Mouse (Mus musculus) heart, embryonic 13.5 days (tissue): Measurements from ENCODE around the gene Eefsec. TPM values are rescaled to one million over a fixed set of nuclear protein-coding genes. Genes with fewer than 3 reads are reported as not detected.

Source experiments
- ATAC-seq: fragments of 200-750 bp; cut with Nextera tagmentation; 2 replicates; pipeline ENCODE4 v1.8.0; 2017; ENCODE audit warnings: moderate TSS enrichment; ENCODE audit not compliant: insufficient number of reproducible peaks, low FRiP score, low TSS enrichment; ENCODE audit errors: extremely low read depth
- H3K27ac ChIP-seq: fragments of 300-500 bp; sonication (generic); replicated peaks from 2 replicates; pipeline ENCODE4 v1.5.1; 2015; ENCODE audit warnings: moderate library complexity, mild to moderate bottlenecking, inconsistent platforms
- H3K27me3 ChIP-seq: fragments of 300-500 bp; sonication (generic); replicated peaks from 2 replicates; pipeline ENCODE4 v1.6.1; 2015; ENCODE audit warnings: mild to moderate bottlenecking, inconsistent platforms
- H3K36me3 ChIP-seq: fragments of 300-500 bp; sonication (generic); 2 replicates; pipeline ENCODE4 v1.6.1; 2015; ENCODE audit warnings: mild to moderate bottlenecking, inconsistent platforms
- H3K4me1 ChIP-seq: fragments of 300-500 bp; sonication (generic); 2 replicates; pipeline ENCODE4 v1.6.1; 2015; ENCODE audit warnings: inconsistent platforms
- H3K4me2 ChIP-seq: fragments of 300-500 bp; sonication (generic); 2 replicates; pipeline ENCODE4 v1.6.1; 2015; ENCODE audit warnings: inconsistent platforms, mild to moderate bottlenecking, moderate library complexity
- H3K4me3 ChIP-seq: fragments of 300-500 bp; sonication (generic); 2 replicates; pipeline ENCODE4 v1.5.1; 2015; ENCODE audit warnings: moderate library complexity, mild to moderate bottlenecking, inconsistent platforms
- H3K9ac ChIP-seq: fragments of 300-500 bp; sonication (generic); 2 replicates; pipeline ENCODE4 v1.6.1; 2015; ENCODE audit warnings: inconsistent platforms, mild to moderate bottlenecking, moderate library complexity
- H3K9me3 ChIP-seq: fragments of 300-500 bp; sonication (generic); 2 replicates; pipeline ENCODE4 v1.6.1; 2016; ENCODE audit warnings: inconsistent platforms
- WGBS: fragments of 180-500 bp; shearing (Covaris S2); methylation state at CpG from one replicate; pipeline ENCODE4 v1.1.7; 2015; ENCODE audit warnings: mixed read lengths; 5-methylcytosine and 5-hydroxymethylcytosine counted together
- polyA plus RNA-seq: library from polyadenylated mRNA; unstranded; fragments of >200 nt; fragmentation: Nextera tagmentation; extraction: Ambion mirVana; gene quantifications from 2 replicates; pipeline ENCODE4 v1.2.1, GENCODE M21; 2015

Gene Eefsec
- polyA plus RNA-seq = 16.5 and 18.6 TPM in 2 replicates

DNA sequence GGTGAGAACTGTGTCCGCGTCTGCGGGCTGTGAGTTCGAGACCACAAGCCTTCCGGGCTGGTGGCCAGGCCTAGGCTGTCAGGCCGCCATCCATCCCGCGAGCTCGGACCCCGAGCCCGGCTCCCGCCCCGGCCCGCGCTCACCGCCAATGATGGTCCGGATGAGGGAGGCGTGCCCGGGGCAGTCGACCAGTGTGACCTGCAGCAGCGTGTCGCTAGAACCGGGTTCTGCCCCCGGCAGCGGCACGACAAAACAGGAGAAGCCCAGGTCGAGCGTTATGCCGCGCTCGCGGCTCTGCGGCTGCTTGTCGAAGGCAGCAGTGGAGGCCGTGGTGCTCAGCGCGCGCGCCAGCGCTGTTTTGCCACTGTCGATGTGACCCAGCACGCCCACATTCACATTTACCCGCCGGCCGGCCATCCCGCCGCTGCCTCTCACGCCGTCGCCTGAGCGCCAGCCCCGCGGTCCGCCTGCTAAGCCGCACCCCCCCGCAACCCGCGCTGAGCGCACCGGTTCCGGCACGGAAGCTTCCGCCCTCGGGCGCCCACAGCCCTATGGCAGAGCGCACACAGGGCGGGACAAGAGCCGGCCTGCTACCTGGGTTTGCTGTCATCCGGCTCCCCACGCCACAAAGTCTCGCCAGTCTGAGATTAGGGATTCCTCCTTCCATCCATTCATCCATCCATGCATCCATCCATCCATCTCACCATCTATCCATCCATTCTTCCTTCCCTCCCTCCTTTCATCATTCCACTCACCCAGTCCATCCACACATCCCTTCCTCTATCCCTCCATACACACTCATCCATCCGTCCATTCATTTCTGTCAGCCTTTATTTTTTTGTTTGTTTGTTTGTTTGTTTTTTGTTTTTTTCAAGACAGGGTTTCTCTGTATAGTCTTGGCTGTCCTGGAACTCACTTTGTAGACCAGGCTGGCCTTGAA lies at the start of gene Eefsec:
Gene Eefsec (minus strand): TSS at position 477 of the 940 bp plus-strand sequence.
- H3K27ac ChIP-seq = peak within 1 kb of the TSS; percentile 65; the same call in 1 of the 2 replicates

DNA sequence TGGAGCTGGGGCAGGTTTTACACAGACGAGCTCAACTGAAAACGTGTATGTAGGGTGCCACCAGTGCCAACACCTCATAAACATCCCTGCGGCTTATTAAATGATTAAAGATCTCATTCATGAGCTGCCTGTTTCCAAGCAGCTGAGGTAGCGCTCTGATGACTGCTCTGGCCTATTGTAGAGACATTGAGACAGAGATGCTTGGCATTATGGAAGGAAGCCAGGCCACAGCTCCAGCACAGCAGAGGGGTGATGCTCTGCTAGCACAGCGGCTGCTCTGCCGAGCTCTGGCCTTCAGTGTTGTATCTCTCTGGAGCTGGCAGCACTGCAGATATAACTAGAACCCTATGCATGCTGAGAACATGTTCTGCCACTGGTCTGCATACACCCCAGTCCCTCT lies 47.4 kb upstream of the Eefsec start:
- no peak for ATAC-seq
- H3K9me3 ChIP-seq = no peaks in the 10 kb centered on the region
- peaks cover 75% of the 10 kb centered on the region for H3K36me3 ChIP-seq
- no peak overlapping the region for H3K9ac ChIP-seq
- H3K27me3 ChIP-seq = no peaks in the 10 kb centered on the region
- H3K4me2 ChIP-seq = no peak overlapping the region
- no peaks in the 10 kb centered on the region; the same call in 1 of the 2 replicates for H3K4me1 ChIP-seq
- 88% methylated on average over 6 of the region's 6 CpGs for WGBS
- H3K4me3 ChIP-seq = no peak overlapping the region
- H3K27ac ChIP-seq = no peak overlapping the region

More for the DNA sequence above, at the start of gene Eefsec:
- under 1% methylated on average over 72 of the region's 72 CpGs for WGBS
- Histone ChIP-seq H3K27me3 (peaks cover 11% of the 10 kb centered on the region), H3K4me3 (peak within 1 kb of the TSS; percentile 91), H3K4me1 (peaks cover 17% of the 10 kb centered on the region), H3K9me3 (no peaks in the 10 kb centered on the region), H3K4me2 (peak within 1 kb of the TSS; percentile 92), H3K36me3 (no peaks in the 10 kb centered on the region), H3K9ac (peak within 1 kb of the TSS; percentile 90)
- peak; percentile 66; the same call in 1 of the 2 replicates for ATAC-seq

DNA sequence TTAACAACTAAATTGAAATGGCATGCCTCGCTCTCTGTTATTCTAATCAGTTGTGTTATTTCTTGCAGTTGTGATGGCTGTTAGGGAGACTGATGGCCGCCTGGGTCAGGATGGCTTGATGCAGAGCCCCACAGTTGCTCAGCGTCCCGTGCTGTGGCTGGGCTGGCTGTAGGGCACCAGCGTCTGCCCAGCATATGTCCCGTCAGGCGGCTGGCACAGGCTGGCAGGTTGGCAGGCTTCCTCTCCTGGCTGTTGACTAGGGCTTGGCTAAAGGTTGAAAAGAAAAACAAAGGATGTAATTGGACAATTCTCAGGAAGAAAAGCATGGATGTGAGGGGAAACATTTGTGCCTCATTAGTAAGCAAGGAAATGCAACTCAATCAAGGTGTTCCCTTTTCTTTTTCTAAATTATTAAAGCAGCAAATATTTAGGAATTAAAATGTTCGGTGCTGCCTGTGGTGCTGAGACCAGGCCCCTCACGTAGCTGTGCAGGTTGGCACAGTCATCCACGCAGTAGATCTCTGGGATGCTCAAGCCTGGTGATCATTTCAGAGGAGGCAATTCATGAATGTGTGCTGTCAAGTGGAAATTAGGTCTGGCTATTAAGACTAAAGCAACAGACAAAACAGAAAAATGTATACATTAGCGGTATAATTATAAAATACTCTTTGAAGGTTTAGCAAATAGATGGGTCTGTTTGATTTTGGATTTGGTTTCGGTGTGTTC lies 44.5 kb upstream of the Eefsec start:
- H3K4me3 ChIP-seq = no peak overlapping the region
- H3K4me1 ChIP-seq = no peaks in the 10 kb centered on the region
- WGBS = 93% methylated on average over 12 of the region's 12 CpGs
- H3K36me3 ChIP-seq = peaks cover 78% of the 10 kb centered on the region
- no peak overlapping the region for H3K9ac ChIP-seq
- no peak overlapping the region for H3K27ac ChIP-seq
- H3K9me3 ChIP-seq = no peaks in the 10 kb centered on the region
- H3K4me2 ChIP-seq = no peak overlapping the region
- H3K27me3 ChIP-seq = no peaks in the 10 kb centered on the region
- ATAC-seq = no peak

DNA sequence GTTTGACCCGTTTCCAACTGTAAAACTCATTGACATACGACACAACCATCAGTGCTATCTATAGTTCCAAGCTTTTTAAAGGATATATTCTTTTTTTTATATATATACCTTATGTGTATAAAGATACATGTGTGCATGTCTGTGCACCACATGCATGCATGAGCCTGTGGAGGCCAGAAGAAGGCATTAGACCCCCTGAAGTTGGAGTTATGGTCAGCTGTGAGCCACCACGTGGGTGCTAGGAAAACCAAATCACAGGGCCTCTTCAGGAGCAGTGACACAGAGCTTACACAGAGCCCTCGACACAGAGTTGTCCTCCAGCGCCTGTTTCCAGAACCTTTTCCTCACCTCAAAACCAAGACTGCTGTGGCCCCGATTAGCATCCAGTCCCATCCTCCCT lies 43.5 kb upstream of the Eefsec start:
- Histone ChIP-seq H3K9ac (no peak overlapping the region), H3K36me3 (peaks cover 84% of the 10 kb centered on the region), H3K9me3 (no peaks in the 10 kb centered on the region), H3K4me3 (no peak overlapping the region), H3K27me3 (no peaks in the 10 kb centered on the region), H3K4me1 (no peaks in the 10 kb centered on the region), H3K27ac (no peak overlapping the region), H3K4me2 (no peak overlapping the region)
- no peak for ATAC-seq
- WGBS = 73% methylated on average over 6 of the region's 6 CpGs

DNA sequence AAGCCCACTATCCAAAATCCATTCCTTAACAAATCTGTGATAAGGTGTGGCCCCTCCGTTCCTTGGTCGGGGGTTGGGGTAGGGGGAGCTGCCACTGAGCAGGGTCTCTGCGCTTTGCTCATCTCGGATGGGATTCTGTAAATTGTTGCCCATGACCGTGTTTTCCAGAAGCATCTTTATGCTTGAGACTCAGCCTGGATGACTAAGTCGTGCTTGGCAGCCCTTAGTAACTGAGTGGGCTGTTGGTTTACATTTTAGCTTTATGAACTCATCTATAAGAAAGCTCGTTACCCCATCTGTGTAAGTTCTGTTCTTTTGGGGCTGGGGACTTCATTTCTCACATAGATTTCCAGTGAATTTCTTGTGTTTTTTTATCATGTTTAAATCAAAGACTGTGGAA lies 42.7 kb upstream of the Eefsec start:
- WGBS = 82% methylated on average over 7 of the region's 7 CpGs
- peaks cover 91% of the 10 kb centered on the region for H3K36me3 ChIP-seq

DNA sequence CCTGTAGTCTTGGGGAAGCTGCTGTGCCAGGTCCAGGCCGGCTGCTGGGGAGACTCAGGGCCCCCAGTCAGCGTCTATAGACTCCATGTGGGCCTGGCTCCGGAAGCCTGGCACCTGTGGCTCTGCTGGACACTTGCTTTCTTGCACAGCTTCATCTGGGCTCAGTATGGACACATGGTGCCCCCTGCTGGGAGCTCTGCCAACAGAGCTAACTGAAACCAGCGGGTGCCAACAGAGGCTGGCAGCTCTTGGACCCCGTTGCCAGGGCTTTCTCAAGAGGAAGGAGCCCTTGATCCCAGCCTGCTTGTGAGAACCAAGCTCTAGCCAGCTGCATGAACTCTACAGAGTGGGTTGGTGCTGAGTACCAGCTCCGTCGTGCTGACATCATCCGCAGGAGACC lies 40.6 kb upstream of the Eefsec start:
- Histone ChIP-seq H3K27ac (no peak overlapping the region), H3K27me3 (no peaks in the 10 kb centered on the region), H3K9ac (no peak overlapping the region), H3K4me3 (no peak overlapping the region), H3K9me3 (no peaks in the 10 kb centered on the region), H3K4me2 (no peak overlapping the region), H3K4me1 (peaks cover 13% of the 10 kb centered on the region), H3K36me3 (peaks cover 89% of the 10 kb centered on the region)
- 87% methylated on average over 8 of the region's 8 CpGs for WGBS
- no peak for ATAC-seq

More for the DNA sequence above, 42.7 kb upstream of the Eefsec start:
- no peak overlapping the region for H3K27ac ChIP-seq
- no peak overlapping the region for H3K4me3 ChIP-seq
- H3K4me1 ChIP-seq = no peaks in the 10 kb centered on the region
- no peaks in the 10 kb centered on the region for H3K27me3 ChIP-seq
- no peak for ATAC-seq
- no peaks in the 10 kb centered on the region for H3K9me3 ChIP-seq
- H3K9ac ChIP-seq = no peak overlapping the region
- no peak overlapping the region for H3K4me2 ChIP-seq

DNA sequence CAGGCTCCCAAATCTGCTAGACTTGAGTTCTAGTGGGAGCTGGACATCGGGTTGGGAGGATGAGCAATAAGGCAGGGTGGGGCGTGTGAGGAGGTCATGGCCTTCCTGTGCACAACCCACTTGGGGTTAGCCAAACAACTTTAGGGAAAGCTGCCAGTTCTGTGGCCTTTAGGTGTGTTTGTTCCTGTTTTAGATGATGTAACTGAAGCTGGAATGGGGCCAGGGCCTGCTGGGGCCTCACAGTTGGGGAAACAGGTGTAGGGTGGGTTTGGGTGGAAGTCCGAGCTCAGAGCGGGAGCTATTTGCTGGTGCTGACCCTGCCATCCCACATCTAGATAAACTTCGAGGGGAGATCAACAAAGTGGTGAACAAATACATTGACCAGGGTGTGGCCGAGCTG lies 39.0 kb upstream of the Eefsec start:
- 85% methylated on average over 6 of the region's 6 CpGs for WGBS
- ATAC-seq = no peak
- H3K9ac ChIP-seq = no peak overlapping the region
- no peaks in the 10 kb centered on the region for H3K9me3 ChIP-seq
- H3K4me1 ChIP-seq = peaks cover 21% of the 10 kb centered on the region
- no peak overlapping the region for H3K4me3 ChIP-seq
- no peaks in the 10 kb centered on the region for H3K27me3 ChIP-seq
- H3K4me2 ChIP-seq = no peak overlapping the region
- H3K36me3 ChIP-seq = peaks cover 88% of the 10 kb centered on the region
- no peak overlapping the region for H3K27ac ChIP-seq

DNA sequence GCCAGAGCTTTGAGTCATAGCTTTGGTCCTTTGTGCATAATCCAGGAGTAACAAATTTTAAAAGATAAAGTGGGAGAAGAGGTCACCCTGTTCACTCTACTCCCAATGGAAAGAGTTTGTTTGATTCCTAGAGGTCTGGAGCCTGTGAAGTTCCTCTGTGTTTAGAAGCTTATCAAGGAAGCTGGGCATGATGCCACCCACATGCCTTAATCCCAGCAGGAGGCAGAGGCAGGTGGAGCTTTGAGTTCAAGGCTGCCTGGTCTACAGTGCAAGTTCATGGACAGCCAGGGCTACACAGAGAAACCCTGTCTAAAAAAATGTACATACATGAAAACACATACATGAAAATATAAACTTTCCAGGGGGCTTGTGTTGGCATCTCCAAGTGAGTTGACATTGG lies 37.6 kb upstream of the Eefsec start:
- H3K4me3 ChIP-seq = no peak overlapping the region
- H3K4me2 ChIP-seq = no peak overlapping the region
- H3K27ac ChIP-seq = no peak overlapping the region
- H3K36me3 ChIP-seq = peaks cover 96% of the 10 kb centered on the region
- ATAC-seq = no peak
- no peak overlapping the region for H3K9ac ChIP-seq
- H3K9me3 ChIP-seq = no peaks in the 10 kb centered on the region
- H3K27me3 ChIP-seq = no peaks in the 10 kb centered on the region
- H3K4me1 ChIP-seq = peaks cover 26% of the 10 kb centered on the region

DNA sequence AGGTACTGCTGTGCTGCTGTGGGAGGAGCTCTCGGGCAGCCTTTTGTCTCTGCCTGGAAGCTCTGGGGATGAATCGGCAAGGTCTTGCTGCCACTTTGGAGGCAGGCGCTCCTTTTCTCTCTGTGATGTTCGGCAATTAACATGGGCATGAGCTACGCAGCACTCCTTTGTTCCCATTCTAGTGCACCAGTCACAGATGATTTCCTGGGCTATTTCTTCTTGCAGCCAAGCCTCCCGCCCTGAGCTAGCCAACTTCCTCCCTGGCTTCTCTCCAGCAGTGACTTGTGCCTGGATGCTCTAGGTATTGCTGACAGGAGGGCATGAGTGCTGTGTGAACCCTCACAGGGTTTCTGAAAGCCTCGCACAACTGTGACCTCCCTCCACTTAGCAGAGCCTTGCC lies 36.8 kb upstream of the Eefsec start:
- WGBS = 72% methylated on average over 7 of the region's 7 CpGs
- Histone ChIP-seq H3K9me3 (no peaks in the 10 kb centered on the region), H3K9ac (peak overlapping the region; percentile 5; the same call in 1 of the 2 replicates), H3K4me3 (no peak overlapping the region), H3K27me3 (no peaks in the 10 kb centered on the region), H3K27ac (peak overlapping the region; percentile 39; the same call in 1 of the 2 replicates), H3K4me1 (peaks cover 26% of the 10 kb centered on the region), H3K36me3 (peaks cover 94% of the 10 kb centered on the region), H3K4me2 (no peak overlapping the region)
- ATAC-seq = no peak

DNA sequence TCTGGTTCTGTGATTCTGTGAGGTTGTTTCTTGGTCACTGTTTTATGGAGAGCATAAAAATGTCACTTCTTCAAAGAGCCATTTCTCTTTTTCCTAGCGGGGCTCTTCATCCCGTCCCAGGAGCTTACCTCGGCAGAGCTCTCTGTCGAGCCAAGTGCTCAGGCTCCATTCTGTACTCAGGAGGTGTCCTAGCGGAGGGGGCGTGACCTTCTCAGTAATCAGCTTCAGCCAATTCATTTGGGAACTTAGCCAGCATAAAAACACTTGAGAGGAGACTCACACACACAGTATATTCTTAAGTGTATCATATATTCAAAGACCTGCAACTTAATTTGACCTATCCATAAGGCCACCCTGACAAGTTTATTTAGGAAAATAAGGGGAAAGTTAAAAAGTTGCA lies 34.1 kb upstream of the Eefsec start:
- peaks cover 93% of the 10 kb centered on the region for H3K36me3 ChIP-seq
- no peak overlapping the region for H3K27ac ChIP-seq
- H3K27me3 ChIP-seq = no peaks in the 10 kb centered on the region
- no peak overlapping the region for H3K4me2 ChIP-seq
- no peaks in the 10 kb centered on the region for H3K9me3 ChIP-seq
- H3K9ac ChIP-seq = no peak overlapping the region
- peaks cover 34% of the 10 kb centered on the region for H3K4me1 ChIP-seq
- WGBS = 54% methylated on average over 6 of the region's 6 CpGs
- H3K4me3 ChIP-seq = no peak overlapping the region
- no peak for ATAC-seq

DNA sequence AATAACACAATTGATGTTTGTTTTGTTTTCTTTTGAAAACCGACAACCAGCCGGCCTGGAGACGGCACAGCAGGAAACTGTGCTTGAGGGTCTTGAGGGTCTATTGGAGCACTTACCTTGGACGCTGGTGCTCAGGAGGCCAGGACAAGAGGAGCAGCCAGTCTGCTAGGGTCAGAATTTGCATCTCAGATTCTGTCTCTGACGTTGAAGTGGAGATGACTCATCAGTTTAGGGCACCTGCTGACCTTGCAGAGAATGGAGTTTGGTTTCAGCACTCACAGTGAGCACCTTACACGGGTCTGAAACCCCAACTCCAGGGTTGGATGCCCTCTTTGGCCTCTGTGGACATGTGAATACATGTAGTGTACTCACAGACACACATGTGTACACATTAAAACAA lies 23.5 kb upstream of the Eefsec start:
- H3K4me3 ChIP-seq = no peak overlapping the region
- no peak overlapping the region for H3K4me2 ChIP-seq
- ATAC-seq = no peak
- H3K27ac ChIP-seq = no peak overlapping the region
- H3K4me1 ChIP-seq = peaks cover 17% of the 10 kb centered on the region
- 75% methylated on average over 6 of the region's 6 CpGs for WGBS
- H3K9me3 ChIP-seq = no peaks in the 10 kb centered on the region
- no peak overlapping the region for H3K9ac ChIP-seq
- no peaks in the 10 kb centered on the region for H3K27me3 ChIP-seq
- peaks cover 76% of the 10 kb centered on the region for H3K36me3 ChIP-seq
